Mouse (Mus musculus): ENCODE results near the gene Vmn2r87.
"Not testable (repeated sequence)": the region's sequence is repeated elsewhere in the genome, so short reads cannot be mapped to it uniquely, and the experiment has no call there.

DNA sequence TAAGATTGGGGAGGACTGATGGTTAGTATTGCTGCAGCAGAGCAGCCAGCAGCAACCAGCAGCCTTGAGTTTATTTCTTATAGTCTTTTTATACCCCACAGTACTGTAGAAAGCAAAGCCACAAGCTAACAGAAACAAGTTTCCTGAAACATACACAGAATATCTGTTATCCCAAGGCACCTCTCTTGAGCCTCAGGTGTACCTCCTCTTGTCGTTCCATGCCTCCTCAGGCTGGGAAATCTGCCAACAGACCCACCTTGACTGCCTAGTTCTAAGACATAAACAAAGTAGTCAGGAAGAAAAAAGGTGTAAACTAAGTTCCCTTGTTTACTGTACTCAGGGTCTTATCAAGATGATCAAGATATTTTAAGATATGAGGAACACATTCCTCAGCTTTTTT, 47.1 kb upstream of the Vmn2r87 start:
- not testable (repeated sequence) for TF ChIP-seq CTCF (IDR thresholded peaks at IDR 0.05; ENCODE audit: low read depth, low read length); POLR2A (IDR thresholded peaks at IDR 0.05; ENCODE audit: extremely low read depth, insufficient read depth, low read length)
